Mouse (Mus musculus) heart, adult 8-10 months (tissue): Measurements from ENCODE around the gene Gm3317. TPM values are rescaled to one million over a fixed set of nuclear protein-coding genes. Genes with fewer than 3 reads are reported as not detected.
"Not testable (repeated sequence)": the region's sequence is repeated elsewhere in the genome, so short reads cannot be mapped to it uniquely, and the experiment has no call there.

Experiments used
- DNase-seq: peaks from one replicate; pipeline ENCODE4 v3.0.0; 2022; ENCODE audit warnings: low spot score
- total RNA-seq, 4 experiments: library from RNA; stranded (reverse); gene quantifications; 2 replicates each; pipeline ENCODE4 v1.2.4; 2022

Gm3317 gene
- not detected for total RNA-seq

DNA sequence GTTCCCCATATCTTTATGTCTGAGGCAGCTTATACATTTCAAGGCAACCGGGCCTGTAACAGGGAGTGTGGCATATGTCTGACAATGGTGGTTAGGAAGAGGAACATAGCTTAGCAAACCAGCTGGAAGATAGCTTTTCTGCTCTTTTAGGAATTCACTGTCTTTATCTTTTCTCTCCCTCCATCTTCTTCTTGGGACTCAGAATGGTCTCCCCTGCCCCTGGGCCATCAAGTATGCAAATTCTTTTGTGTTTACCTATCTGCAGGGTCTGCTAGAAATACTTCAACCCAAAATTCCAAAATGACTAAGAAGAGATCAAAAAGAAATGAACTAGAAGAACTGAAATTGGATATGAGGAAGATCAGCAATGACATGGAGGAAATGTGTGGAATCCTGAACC lies at the start of gene Gm3317:
Gene Gm3317, plus strand, starts transcription at position 301 of the 400 bp plus-strand sequence.
- DNase-seq = not testable (repeated sequence)

GRCm38 (mm10) chr14:5131219-5131618 lies 33.1 kb upstream of the Gm3317 start, which contains the start of gene Gm8279:
Gene Gm8279 (plus strand): TSS chr14:5131519.
- not testable (repeated sequence) for DNase-seq

- not testable (repeated sequence) for DNase-seq
These were observed 21.2 kb downstream of the Gm3317 start, which contains the start of gene Gm8271 for GRCm38 (mm10) chr14:5185493-5185892. Gene Gm8271 (plus strand): TSS chr14:5185793.

Other genes starting within 250 kb of the Gm3317 start
- gene Gm8297, start 180.6 kb upstream of the Gm3317 start, total RNA-seq = not detected
- gene Gm3298, start 148.6 kb upstream of the Gm3317 start, total RNA-seq = not detected
- under 1 TPM in 2 of 4 experiments, not detected in 2; 0.12 to 0.19 TPM for gene 4930555G01Rik, start 113.9 kb upstream of the Gm3317 start, total RNA-seq
- gene Gm8281, start 93.5 kb upstream of the Gm3317 start, total RNA-seq = not detected
- gene Gm8279, start 33.0 kb upstream of the Gm3317 start, total RNA-seq = not detected
- not detected for gene Gm8271, start 21.3 kb downstream of the Gm3317 start, total RNA-seq
- not detected for gene Gm3526, start 96.0 kb downstream of the Gm3317 start, total RNA-seq
- gene Gm3542, start 170.4 kb downstream of the Gm3317 start, total RNA-seq = not detected
- gene Gm3500, start 224.5 kb downstream of the Gm3317 start, total RNA-seq = not detected